Mouse (Mus musculus): Measurements from ENCODE around the gene Tlk2. TPM values are rescaled to one million over a fixed set of nuclear protein-coding genes. Genes with fewer than 3 reads are reported as not detected.
A peak's percentile ranks its signal among the peaks of the same experiment; 100 is the strongest.

Gene Tlk2
- total RNA-seq, 2 experiments from 2014 or later, result 49.4 to 53.9 TPM

DNA sequence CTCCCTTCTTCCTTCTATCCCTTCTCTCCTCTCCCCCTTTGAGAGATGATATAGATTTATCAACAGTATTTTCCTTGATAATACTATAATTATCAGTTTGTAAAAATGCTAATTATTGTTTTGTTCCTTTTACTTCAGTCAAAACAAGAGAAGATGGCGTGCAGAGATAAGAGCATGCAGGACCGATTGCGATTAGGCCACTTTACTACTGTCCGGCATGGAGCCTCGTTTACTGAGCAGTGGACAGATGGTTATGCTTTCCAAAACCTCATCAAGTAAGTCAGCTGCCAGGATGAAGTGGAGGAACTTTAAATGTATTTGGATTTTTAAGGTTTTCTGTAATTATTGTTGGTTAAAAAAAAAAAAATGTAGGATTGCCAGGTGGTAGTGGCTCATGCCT is 68.7 kb downstream of the Tlk2 start:
- no peak for DNase-seq (ENCODE audit: low spot score in 2 of 2)

DNA sequence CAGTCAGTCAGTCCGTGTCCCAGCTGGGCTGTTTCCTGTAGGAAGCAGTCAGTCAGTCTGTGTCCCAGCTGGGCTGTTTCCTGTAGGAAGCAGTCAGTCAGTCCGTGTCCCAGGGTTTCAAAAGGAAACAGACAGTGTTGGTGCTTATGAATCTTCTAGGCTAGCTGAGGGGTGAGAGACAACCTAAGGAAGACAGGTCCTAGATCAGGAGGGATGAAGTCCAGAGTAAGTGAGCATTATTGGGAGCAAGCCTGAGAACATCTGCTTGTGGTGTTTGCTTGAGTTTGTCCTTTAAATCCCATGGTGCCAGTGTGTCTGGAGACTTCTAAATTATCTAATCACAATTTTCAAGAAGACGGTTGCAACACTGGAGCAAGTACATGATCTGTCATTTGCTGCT is 81.1 kb downstream of the Tlk2 start:
- DNase-seq (ENCODE audit: low spot score in 2 of 2), result no peak

DNA sequence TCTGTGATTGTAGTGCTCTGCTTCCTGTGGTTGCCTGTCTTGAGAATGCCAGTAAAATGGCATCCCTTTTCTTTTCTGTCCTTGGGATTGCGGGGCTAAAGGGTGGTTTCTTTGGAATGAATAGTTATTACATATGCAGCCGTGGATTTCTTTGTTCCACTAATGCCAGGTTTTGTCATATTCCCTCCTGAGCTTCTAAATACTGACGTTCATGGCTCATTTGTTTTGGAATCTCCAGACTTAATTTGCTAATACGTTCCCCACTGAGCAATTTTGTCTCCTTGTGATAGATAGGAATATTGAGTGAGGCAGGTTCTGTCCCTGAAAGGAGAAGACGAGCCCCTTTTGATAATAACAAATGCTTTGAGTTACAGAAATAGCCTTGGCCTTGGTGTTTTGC is 82.5 kb downstream of the Tlk2 start:
- DNase-seq (ENCODE audit: low spot score in 2 of 2), result no peak

GRCm38 (mm10) chr11:105261601-105262351 is 83.2 kb downstream of the Tlk2 start:
- no peak for DNase-seq (ENCODE audit: low spot score in 2 of 2)

DNA sequence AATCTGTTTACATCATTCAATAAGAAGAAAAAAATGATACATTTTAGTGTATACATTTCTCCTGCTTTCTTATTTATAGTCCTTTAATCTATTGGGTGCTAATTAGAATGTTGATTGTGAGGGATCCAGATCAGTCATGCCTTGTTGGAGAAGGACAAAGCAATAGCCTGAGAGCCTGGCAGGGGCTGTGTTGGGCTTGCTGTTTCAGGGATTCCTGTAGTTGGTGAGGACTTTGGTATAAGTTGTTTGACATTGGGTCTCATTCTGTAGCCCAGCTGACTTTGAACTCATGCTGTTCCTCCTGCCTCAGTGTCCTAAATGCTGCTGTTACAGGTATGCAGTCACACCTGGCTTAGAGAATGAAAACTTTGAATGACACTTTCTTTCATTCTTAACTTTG is 85.9 kb downstream of the Tlk2 start:
- DNase-seq (ENCODE audit: low spot score in 2 of 2), result no peak

DNA sequence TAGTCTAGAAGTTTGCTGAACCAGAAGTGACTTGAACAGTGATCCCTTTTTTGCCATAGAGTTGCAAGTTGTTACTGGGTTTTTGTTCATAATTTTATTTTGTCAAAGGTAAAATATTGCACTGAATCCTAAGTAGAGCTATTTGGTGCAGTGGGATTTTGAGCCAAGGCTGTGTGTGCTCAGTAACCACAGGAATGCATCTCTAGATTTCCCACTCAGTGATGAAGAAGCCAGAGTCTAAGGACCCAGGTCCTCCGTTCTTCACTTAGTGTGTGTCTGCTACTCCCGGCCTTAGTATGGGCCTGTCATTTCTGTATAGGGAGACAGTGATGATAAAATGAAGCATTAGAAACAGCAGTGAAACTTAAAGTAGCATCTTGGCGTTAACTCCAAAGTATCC is 86.4 kb downstream of the Tlk2 start:
- DNase-seq (ENCODE audit: low spot score in 2 of 2), result no peak

- DNase-seq (ENCODE audit: low spot score in 2 of 2), result peak; percentile 49 to 65
Measured at GRCm38 (mm10) chr11:105270155-105270554, 91.5 kb downstream of the Tlk2 start.

GRCm38 (mm10) chr11:105280456-105280855 is 101.8 kb downstream of the Tlk2 start:
- no peak for DNase-seq (ENCODE audit: low spot score in 2 of 2)

DNA sequence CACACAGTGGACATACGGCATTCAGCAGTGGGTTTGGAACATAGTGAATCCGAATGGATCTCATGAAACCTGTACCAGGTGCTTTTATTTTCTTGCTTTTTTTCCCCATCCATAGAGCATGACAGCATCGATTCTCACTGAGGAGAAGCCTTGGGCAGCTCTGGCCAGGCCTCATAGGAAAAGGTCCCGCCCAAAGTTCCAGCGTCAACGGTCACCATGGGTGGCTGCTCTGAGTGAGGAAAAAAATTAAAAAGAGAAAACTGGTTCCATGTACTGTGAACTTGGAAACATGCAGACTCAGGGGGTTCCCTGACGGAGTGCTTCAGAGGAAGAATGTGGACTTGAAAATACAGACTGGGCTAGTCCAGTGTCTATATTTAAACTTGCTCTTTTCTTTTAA is 102.7 kb downstream of the Tlk2 start:
- DNase-seq (ENCODE audit: low spot score in 2 of 2), result no peak

DNA sequence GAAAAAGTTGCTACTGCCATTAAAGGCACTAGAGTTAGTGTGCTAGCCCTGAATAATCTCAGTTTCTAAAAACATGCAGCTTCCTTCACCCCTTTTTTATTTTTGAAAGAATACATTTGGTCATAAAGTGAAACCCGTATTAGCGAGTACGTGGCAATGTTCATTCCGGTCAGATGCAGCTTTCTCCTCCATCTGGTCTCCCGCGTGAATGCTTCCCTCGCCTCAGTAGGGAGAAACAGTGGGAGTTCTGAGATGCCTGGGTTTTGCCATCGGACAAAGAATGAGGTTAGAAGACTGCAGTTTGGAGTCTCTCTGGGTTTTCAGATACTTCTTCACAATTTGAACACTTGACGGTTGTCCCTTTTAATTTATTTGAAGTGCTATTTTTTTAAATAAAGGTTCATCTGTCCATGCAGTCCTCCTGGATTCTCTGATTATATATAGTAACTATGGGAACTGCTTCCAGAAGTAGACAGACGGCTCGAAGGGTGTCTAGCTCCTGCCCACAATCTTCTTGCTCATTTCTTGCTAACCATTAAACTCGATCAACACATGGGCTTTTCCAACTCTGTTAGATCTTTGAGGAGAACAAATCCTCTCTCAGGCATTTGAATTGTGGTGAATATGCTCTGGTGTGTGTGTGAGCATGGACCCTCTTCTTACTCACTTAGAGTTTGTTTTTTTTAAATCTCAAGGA is 103.3 kb downstream of the Tlk2 start:
- peak in 1 of 2 experiments; percentile 39 for DNase-seq (ENCODE audit: low spot score in 2 of 2)

GRCm38 (mm10) chr11:105282460-105282859 is 103.9 kb downstream of the Tlk2 start:
- DNase-seq (ENCODE audit: low spot score in 2 of 2), result no peak

DNA sequence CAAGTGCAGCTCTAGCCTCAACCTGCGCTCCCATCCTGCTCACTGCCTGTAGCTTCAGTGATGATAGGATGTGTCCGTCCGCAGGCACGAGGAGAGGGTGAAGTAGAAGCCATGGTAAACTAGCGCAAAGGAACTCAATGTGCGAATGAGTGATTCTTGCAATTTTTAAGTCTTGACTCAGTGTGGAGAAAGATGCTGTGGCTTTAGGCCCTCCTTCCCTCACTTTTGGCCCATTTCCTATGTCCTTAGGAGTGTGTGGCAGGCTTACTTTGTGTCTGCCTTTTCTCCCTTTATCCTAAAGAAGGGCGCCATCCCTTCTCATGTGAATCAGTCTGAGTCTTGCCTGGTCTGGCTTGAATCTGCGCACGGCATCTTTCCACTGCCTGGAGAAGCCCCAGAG is 104.4 kb downstream of the Tlk2 start:
- no peak for DNase-seq (ENCODE audit: low spot score in 2 of 2)

DNA sequence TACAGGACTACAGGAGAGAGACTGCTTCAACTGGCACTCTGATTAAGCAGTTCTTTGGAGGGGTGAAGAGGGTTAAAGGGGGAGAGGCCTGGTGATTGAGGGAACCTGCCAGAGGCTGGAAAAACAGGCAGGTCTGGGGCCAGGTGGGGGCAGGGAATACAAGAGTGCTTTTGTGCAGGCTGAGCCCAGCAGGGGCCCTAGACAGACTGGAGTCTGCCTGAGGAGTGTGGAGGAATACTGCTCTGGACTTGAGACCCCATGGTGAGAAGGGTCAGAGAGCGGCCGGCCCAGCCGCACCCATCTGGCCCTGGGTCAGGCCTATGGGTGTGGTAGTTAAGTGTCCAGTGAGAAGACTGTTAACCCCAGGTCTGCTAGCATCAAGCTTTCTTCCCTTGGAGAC is 107.1 kb downstream of the Tlk2 start:
- DNase-seq (ENCODE audit: low spot score in 2 of 2), result no peak

DNA sequence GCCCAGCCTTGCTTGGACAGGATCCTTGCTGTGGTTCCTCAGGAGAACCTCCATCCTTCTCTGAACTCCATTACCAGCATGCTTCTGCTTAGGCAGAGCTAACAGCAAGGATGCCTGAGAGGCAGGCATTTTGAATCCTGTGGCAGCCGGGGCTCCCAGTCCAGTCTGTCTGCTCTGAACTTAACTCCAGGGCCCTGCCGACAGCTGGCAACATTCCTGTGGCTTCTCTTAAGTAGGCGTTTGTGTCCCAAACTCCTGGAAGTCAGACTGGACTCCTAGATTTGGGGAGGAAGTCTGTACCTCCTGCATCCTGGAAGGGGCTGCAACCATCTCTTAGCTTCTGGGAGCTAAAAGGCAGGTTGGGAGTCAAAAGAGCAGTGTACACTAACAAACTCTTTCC is 110.8 kb downstream of the Tlk2 start:
- no peak for DNase-seq (ENCODE audit: low spot score in 2 of 2)

GRCm38 (mm10) chr11:105291681-105292123 is 113.1 kb downstream of the Tlk2 start:
- no peak for DNase-seq (ENCODE audit: low spot score in 2 of 2)

GRCm38 (mm10) chr11:105292124-105293071 is 113.8 kb downstream of the Tlk2 start, which contains the start of gene Mrc2:
Gene Mrc2 (plus strand): TSS chr11:105292643.
- DNase-seq (ENCODE audit: low spot score in 2 of 2), result peak; percentile 26 to 28

DNA sequence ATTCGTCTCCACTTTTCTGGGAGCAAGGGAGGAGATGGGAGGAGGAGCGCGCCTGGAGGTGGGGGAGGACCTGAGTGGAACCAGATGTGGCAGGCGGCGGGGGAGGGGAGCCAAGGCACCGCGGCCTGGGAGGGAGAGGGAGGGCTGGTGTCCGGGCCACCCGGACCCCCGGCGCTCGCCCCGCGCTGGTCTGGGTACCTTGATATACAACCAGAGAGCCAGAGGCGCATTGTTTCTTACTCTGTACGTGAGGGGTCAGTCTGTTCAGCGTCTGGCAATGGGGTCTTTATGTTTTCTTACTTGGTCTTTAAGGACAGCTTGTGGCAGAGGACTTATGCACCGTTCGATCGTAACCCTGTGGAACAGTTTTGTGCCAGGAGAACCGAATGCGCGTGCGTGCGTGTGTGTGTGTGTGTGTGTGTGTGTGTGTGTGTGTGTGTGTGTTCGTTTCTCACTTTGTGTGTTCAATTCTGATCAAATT is 114.5 kb downstream of the Tlk2 start:
- no peak for DNase-seq (ENCODE audit: low spot score in 2 of 2)

DNA sequence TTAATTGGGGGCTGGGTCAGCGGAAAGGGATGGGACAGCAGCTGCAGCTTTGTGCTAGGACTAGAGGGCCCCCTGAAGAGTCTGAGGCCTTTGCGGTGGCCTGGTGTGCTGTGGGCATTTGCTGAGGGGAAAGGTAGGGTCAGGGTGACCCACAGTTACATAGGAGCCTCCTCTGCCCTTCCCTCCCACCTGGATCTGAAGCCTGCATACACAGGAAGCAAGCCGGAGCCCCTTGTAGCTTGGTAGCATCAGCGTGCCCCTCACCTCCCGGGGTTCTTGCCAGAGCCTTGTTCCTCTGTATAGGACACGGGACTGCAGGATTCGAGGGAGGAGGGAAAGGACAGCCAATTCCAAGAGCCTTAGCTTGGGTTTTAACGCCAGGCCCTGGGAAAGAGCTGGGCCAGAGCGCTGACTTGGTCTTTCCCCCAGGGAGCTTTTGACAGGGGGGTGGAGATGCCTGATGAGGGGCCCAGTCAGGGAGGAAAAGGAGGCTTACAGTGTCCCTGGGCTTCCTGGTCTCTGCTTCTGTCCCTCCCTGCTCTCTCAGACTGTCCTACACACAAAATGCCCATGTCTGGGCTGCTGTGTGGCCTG is 115.4 kb downstream of the Tlk2 start:
- no peak for DNase-seq (ENCODE audit: low spot score in 2 of 2)

DNA sequence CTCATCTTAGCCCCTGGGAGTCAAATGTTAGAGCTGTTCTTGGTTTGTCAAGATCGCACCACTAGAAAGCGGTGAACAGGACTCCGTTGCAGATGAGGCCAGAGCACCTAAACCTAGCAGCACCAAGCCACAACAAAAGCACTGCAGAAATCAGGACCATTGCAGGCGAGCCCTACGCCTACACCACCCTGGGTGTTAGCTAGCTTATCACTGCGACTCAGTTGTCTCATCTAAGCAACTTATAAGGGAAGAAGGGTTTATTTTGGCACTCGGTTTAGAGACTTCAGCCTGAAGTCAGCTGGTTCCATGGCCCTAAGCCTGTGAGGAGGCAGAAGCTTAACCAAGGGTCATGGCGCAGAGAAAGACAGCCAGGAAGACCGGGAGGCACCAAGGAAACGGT is 117.5 kb downstream of the Tlk2 start:
- no peak for DNase-seq (ENCODE audit: low spot score in 2 of 2)

GRCm38 (mm10) chr11:105310197-105310596 is 131.6 kb downstream of the Tlk2 start:
- no peak for DNase-seq (ENCODE audit: low spot score in 2 of 2)

Measured in left cerebral cortex, adult 18-20 months (tissue).